Mouse (Mus musculus) Muller cell, postnatal 12 days (primary cell): Measurements from ENCODE around the gene Acads.
A peak's percentile ranks its signal among the peaks of the same experiment; 100 is the strongest.
"Not testable (repeated sequence)": the region's sequence is repeated elsewhere in the genome, so short reads cannot be mapped to it uniquely, and the experiment has no call there.

Experiments
- DNase-seq: peaks from one replicate; pipeline ENCODE4 v3.0.0-alpha.2; 2015; ENCODE audit errors: inconsistent ontology term

Acads gene

DNA sequence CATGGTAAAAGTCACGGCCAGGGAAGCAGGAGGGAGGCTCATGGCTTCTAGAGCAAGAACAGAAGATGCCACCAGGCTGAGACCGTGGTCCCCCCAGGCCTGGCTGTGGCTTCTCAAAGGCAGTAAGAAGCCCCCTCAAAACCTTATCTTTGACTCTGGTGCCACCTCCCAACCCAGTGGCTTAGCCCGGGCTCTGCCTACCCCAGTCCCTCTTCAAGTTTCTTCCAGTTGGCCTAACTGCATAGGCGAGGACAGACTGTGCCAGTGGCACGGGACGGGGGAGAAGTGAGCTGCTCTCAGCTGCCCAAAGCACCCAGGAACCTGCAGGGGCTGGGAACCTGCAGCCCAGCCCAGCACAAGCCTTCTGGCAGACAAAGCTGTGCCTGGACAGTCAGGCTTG lies 5.5 kb upstream of the Acads start:
- DNase-seq, result no peak

DNA sequence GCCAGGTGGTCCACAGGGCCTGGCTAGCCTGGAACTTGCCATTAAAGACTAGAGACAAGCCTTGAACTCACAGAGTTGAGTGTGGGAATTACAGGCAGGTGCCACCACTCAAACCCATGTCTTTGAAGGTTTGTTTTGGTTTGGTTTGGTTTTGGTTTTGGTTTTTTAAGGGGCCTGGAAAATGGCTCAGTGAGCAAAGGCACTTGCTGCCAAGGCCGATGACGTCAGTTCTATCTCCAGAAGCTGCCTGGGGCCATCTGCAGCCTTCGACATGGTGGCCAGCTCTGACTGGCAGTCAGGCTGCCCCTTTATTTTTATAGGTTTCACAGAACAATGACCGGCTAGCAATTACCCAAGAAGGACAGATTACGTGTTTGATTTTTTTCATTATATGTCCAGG lies 1.8 kb upstream of the Acads start:
- peak; percentile 49 for DNase-seq

DNA sequence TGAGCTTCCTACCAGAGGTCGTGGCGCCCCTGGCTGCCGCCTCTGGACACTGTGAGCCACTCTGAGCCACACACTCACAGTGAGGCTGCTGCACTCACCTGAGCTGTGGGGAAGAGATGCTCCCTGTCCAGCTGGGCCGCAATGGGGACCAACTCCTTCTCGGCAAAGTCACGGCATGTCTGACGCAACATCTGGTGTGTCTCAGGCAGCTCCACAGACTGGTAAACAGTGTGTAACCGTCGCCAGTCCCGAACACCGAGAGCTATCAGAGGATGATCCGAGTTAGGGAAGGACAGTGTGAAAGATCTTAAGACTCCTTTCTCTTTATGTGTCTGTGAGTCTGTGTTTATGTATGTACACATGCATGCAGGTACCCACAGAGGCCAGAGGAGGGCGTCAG lies 1.7 kb downstream of the Acads start:
- DNase-seq, result no peak

DNA sequence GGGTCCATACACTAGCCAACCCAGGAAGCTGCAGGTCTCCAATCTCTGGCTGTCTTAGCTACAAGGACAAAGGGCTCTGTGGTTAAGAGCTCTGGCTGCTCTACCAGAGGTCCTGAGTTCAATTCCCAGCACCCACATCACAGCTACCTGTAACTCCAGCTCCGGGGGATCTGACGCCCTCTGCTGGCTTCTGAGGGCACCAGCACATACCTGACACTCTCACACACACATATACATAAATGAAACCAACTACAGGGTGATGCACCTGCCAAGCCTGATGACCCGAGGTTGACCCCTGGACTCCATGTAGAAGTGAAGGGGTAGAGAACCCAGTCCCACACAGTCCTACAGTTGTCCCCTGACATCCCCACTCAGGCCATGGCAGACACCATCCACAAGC lies 2.7 kb downstream of the Acads start:
- no peak for DNase-seq

DNA sequence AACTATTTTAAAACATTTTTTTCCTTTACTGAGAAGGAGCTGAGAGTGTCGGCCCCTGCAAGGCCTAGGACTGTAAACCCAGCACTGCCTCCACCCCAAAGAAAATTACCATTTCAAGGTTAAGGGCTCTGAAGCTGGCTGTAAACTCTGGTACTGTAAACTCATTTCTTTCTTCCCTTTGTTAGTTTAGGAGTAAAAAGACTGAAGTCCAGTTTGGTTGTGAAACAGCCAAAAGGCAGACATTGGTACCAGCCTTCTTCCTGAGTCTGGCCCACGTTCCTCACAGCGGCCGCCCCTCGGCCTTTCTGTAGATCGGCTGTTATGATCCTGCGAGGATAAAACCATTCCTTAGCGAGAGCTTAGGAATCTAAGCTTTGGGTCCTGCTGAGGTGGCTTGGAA lies 4.6 kb downstream of the Acads start:
- no peak for DNase-seq

DNA sequence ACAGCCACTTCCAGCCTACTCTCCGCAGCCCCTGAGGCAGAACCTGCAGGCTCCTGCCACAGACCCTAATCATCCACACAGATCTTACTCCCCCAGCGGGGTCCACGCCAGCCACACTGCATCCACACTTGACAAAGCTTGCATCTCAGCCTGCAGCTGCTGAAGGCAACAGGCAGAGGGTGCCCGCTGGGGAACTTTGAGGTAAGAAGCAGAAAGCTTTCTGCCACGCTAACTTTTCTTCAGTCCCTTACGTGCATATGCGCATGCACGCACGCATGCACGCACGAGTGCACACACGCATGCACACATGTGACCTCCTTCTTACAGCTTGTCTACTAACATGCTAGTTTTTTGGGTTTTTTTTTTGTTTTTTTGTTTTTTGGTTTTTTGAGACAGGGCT lies 5.9 kb downstream of the Acads start:
- no peak for DNase-seq

DNA sequence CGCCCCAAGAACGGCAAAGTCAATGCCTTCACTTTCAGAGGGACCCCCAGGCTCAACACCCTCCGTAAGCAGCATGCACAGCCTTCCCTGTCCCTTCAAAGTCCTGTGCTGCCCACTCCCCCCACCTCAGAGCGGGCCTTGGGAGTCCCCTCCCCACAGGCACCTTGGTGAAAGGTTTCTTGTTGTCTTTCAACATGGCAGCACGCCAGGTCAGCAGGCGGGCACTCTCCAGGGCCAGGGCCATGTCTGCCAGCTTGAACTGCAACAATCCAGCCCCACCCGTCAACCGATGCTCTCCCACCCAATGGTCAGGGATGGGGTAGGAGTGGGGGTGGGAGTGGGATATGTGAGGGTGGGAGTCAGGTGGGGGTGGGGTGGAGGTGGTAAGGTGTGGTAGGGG lies 8.0 kb downstream of the Acads start:
- no peak for DNase-seq

DNA sequence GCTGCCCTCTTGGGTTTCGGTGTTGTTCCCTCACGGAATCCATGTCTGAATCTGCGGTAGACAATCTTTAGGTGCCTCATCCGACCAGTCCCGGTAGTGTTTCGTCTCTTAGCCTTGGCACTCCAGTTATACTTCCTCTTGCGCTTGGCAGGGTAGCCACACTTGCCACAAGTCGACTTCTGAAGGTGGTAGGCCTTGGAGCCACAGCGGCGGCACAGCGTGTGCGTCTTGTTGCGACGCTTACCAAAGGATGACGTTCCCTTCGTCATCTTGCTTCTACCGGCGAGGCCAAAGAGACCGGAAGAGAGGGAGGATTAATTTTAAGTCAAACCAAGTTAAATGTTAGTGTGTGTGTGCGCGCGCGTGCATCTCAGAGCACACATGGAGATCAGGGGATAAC lies 15.9 kb downstream of the Acads start:
- DNase-seq, result not testable (repeated sequence)

DNA sequence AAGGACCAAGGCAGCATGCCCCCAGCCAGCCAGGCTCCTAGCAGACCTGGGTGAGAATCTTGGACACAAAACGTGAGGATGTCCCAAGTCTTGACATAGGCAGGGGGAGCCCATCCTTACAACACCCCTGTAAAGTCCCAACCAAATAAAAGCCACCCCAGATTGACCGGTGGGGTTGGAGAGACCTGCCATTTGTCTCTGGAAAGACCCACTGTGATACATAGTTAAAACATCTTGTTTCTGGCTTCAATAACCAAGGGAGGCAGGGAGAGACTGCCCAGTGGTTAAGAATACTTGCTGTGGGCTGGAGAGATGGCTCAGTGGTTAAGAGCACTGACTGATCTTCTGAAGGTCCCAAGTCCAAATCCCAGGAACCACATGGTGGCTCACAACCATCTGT lies 16.9 kb downstream of the Acads start:
- DNase-seq, result no peak

DNA sequence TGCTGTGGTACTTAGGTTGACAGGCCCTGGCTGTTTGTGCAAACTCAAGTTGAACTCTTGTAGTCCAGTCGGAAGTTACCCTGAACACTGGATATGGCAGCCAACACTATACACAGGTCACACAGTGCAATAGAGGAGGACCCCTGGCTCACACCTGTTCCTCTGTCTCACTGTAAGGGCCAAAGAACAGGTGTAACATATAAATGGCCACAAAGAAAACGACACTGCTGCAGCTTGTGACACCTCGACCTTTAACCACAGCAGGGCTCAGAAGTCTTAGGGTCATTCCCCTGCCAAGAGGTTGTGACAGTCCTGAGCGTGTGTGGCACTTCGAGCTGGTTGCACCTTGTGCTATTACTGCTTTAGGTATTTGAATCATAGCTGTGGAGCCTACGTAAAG lies 18.7 kb downstream of the Acads start:
- DNase-seq, result no peak

DNA sequence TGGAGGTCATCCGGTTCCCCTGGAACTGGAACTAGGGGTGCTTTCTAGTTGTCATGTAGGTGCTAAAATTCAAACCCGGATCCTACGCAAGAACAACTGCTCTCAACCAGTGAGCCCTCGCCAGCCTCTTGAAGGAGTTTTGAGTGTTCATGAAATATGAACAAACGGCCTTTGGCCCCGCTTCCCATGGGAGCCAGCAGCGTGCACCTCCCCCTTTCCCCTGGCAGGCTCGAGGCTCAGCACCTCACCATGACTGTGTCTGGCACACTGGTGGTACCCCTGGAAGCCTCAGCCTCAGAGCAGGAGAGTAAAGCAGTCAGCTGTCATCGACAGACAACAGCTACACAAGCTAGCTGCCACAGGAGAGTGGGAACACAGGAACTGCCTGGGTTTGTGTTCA lies 19.2 kb downstream of the Acads start:
- DNase-seq, result no peak

DNA sequence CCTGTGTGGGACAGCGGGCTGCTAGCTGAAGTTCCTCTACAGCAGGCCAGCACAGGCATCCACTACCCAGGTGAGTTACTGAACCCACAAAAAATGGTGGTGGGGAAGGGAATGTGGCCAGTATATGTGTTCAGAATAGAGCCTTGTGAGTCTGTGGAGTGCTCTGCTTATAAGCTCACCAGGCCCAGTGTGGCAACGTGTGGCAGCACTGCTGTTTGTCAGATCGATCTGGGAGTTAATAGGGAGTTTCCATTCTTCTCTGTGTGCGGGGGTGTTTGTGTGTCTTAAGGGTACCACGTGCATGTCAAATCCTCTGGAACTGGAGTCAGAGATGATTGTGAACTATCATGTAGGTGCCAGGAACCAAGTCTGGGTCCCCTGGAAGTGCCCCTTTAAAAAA lies 19.6 kb downstream of the Acads start:
- no peak for DNase-seq

DNA sequence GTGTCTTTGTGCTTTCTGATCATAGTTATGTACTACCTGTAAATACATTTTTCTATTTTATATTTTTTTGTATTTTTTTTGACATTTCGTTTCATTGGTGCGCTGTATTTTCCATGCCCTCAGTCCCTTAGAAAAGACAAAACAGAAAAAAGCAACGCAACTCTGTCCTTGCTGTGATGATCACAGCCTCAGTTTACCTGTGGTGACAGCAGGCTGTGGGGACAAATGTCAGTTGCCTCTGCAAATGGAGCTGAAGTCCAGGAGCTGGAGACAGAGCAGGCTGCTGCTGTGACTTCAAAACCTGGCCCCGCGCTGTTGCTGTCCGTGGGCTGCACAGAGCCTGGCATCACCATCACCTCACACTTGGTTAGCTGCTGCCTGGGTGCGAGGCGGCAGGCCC lies 21.0 kb downstream of the Acads start, which contains the start of gene Gm10401:
Gene Gm10401, minus strand, starts transcription at position 101 of the 400 bp plus-strand sequence.
- no peak for DNase-seq

DNA sequence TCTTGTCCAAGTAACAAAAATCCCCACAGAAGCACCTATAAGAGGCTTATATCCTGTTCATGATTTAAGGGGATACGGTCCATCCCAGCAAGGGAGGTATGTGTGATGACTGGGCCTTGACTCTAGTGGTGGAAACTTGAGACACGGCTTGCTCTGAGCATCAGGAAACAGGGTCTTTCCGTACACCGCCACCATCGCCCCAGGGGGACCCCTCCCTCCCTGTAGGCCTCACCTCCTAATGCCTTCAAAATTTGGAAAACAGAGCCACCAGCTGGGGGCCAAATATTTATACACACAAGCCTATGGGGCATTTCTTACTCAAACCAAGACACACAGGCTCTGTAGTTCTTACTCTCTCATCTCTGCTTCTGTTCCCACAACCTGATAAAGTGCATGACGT lies 27.4 kb downstream of the Acads start:
- no peak for DNase-seq

DNA sequence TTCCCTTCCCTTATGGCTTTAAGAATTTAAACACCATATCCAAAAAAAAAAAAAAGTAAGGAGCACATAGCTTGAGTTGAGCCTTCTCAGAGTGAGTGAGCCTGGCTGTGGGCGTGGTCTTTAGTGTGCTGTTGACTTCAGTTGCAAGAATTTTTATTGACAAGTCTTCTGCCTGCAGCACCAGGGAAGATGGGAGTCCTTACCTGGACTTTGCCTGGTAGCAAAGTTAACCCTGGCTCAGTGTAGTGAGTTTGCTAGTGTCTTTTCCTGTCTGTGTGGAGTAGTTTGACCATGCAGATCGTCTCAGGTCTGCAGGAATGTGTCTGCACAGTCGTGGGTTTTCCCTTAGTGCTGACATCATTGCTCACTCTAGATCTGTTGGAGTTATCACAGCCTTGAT lies 28.1 kb downstream of the Acads start:
- no peak for DNase-seq

DNA sequence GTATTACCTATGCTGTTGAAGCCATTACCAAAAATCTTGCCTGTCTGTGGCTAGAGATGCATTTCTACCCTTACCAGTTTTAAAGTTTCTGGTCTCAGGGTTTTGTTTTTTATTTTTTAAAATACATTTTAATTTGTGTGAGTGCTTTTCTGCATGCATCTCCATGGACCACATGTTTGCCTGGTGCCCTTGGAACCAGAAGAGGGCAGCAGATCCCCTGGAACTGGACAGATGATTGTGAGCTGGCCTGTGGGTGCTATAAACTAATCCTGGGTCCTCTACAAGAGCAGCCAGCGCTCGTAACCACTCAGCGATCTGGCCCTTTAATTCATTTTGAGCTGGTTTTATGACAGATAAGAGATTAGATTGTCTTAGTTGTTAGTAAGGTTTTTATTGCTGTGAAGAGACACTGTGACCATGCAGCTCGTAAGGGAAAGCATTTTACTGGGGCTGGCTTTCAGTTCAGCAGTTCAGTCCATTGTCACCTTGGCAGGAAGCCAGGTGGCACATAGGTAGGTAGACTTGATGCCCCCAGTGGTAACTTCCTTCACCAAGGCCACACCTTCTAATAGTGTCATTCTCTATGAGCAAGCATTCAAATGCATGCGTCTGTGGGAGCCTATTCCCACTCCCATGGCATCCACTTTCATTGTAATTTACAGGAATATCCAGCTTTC lies 29.4 kb downstream of the Acads start:
- no peak for DNase-seq

DNA sequence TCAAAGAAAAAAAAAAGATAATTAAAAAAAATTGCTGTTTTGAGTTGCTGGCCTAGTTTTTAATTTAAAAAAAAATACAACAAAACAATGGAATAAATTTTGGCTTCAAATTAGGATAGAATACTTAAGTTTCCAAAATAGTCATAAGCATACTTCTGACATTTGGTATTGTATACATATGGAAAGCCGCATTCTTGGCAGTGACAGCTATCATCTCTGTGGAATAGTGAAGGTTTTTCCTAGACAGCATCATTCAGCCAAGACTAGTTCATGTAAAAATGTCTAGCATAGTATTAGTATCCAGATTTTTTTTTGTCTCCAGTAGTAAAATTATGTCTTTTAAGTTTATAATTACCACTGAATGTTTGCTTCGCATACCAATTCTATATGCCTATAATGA lies 33.5 kb downstream of the Acads start:
- DNase-seq, result no peak

DNA sequence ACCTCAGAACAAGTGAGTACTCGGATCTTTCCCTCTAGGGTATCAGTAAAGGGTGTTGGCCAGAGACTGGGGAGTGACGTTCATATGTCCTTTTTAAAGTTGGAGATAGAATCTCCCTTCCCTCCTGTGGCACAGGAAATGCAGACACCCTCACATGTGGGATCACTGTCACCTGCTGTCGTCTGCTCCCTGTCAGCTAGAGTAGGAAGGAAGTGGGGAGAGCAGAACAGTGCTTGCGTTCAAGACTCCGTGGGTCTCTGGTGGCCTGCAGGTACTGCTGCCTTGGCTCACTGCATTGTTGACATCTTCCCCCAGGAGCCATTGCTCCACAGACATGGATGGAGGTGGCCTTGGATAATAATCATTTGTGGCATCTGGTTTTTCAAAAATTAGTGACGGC lies 35.7 kb downstream of the Acads start:
- no peak for DNase-seq

DNA sequence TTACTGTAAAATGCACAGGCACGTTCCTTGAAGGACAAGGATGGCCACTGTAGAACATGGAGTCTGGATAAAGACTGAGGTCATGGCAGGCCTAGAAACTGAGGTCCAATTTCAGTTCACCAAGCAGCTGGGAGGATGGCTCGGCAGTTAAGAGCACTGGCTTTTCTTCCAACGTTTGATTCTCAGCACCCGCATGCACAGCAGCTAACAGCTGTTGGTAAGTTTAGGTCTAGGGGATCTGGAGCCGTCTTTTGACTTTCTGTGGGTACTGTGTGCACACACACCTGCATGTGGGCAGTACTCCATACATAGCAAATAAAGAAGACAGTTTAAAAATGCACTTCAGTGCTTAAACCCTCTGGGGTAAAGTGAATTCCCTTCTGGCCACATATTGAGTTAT lies 37.5 kb downstream of the Acads start:
- DNase-seq, result no peak

DNA sequence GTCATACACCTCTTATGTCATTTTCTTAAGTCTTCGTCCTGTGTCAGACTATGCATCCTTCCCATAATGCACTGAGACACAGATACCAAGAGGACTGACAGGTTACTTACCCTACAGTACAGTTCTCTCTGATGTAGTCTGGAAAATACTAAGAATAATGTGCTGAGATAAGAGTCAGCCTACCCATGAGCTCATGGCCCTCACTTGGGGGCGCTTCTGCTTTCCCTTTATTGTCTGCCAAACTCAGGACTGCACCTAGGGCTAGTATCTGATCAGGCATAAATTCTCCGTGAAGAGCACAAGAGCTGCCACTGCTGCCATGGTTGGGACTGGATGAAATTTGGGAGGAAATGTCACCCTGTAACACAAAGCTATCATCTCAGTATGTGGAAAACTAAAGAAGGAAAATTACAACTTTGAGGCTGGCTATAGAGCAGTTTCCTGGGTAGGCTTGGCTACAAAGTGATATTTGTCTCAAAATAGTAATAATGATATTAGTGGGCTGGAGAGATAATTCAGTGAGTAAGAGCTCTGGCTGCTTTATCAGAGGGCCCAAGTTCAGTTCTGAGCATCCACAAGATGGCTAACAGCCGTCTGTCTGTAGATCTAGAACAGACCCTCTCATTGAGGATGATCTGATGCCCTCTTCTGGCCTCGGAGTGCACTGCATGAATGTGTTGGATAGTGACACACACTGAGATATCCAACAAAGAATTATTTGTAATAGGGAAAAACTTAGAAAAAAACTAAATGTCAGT lies 42.8 kb downstream of the Acads start:
- peak; percentile 11 for DNase-seq

DNA sequence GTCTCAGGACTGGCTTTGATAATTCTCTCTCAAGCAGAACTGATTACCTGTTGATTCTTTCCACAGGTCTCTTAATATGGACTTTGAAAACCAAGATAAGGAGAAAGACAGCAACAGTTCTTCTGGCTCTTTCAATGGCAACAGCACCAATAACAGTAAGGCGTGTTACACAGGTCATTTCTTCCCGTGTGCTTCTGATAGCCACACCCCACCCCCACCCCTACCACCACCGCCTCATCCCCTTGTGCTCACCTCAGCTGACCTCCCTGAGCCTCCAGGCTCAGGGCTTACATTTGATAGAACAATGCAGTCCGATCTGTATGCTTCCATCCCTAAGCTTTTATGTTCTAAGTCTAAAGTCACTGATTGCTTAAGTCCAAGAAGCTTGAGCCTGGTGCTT lies 44.4 kb downstream of the Acads start:
- no peak for DNase-seq

DNA sequence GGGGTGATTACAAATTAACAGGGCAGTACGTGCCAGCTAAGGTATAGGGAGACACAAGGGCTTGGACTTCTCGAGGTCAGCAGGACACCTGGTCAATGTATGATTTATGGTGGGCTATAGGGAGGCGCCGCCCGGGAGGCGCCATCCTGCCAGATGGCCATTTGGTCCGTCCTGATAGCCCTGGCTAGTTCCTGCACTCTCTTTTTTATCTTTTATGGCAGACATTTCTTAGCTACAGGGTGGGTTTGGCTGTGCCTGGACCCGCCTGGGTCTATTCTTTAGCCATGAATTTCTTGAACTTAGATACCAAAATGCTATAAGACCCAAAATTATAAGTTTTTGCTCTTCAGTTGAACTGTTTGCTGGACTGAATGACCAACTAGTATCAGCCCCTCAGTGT lies 45.8 kb downstream of the Acads start:
- DNase-seq, result not testable (repeated sequence)

DNA sequence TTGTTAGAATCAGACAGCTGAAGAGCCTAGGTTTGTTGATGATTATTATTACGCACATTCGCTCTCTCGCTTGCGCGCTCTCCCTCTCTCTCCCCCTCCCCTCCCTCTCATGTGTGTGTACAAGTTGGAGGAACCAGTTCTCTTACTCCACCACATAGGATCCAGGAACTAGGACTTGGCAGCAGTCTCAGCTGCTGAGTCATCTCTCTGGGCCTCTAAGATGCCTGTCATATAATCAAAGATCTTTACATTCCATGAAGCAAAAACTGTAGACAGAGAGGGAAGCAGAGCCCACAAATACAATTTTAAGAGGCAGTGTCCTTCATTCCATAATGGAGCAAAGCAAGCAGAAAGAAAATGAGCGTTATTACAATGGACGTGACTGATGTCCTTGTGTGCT lies 47.0 kb downstream of the Acads start:
- peak; percentile 66 for DNase-seq
